Mouse (Mus musculus) forebrain, embryonic 14.5 days (tissue): ENCODE data around the gene Spata31d1b. TPM values are rescaled to one million over a fixed set of nuclear protein-coding genes. Genes with fewer than 3 reads are reported as not detected.
"Not testable (repeated sequence)": the region's sequence is repeated elsewhere in the genome, so short reads cannot be mapped to it uniquely, and the experiment has no call there.

ENCODE experiments used
- ATAC-seq: fragments of 200-750 bp; cut with Nextera tagmentation; 2 replicates; pipeline ENCODE4 v1.8.0; 2017; ENCODE audit warnings: mild to moderate bottlenecking, moderate library complexity
- DNase-seq: peaks from one replicate; pipeline ENCODE4 v3.0.0-alpha.2; 2015; ENCODE audit warnings: low spot score
- H3K27ac ChIP-seq: fragments of 300-500 bp; sonication (generic); 2 replicates; pipeline ENCODE4 v1.5.1; 2014; ENCODE audit warnings: low read depth, mild to moderate bottlenecking, control low read depth, low read length, moderate library complexity
- H3K27me3 ChIP-seq: fragments of 300-500 bp; sonication (generic); replicated peaks from 2 replicates; pipeline ENCODE4 v1.6.1; 2014; ENCODE audit warnings: low read length, control low read depth, mixed read lengths; ENCODE audit not compliant: control insufficient read depth, insufficient read depth
- H3K36me3 ChIP-seq: fragments of 300-500 bp; sonication (generic); 2 replicates; pipeline ENCODE4 v1.6.1; 2014; ENCODE audit warnings: low read length, control low read depth; ENCODE audit not compliant: control insufficient read depth, insufficient read depth
- H3K4me1 ChIP-seq: fragments of 300-500 bp; sonication (generic); 2 replicates; pipeline ENCODE4 v1.6.1; 2014; ENCODE audit warnings: antibody characterized with exemption, low read length, control low read depth; ENCODE audit not compliant: control insufficient read depth, insufficient read depth
- H3K4me2 ChIP-seq: fragments of 300-500 bp; sonication (generic); 2 replicates; pipeline ENCODE4 v1.6.1; 2014; ENCODE audit warnings: mild to moderate bottlenecking, control low read depth, low read length
- H3K4me3 ChIP-seq: fragments of 300-500 bp; sonication (generic); 2 replicates; pipeline ENCODE4 v1.5.1; 2014; ENCODE audit warnings: low read depth, low read length, control low read depth
- H3K9ac ChIP-seq: fragments of 300-500 bp; sonication (generic); 2 replicates; pipeline ENCODE4 v1.6.1; 2014; ENCODE audit warnings: mild to moderate bottlenecking, low read length, control low read depth, moderate library complexity
- H3K9me3 ChIP-seq: fragments of 300-500 bp; sonication (generic); replicated peaks from 2 replicates; pipeline ENCODE4 v1.6.1; 2016; ENCODE audit warnings: low read length, control low read depth, mixed read lengths; ENCODE audit not compliant: control insufficient read depth
- WGBS: fragments of 180-500 bp; shearing (Covaris S2); extraction: QIAGEN DNeasy Blood & Tissue Kit; methylation state at CpG from one replicate; pipeline ENCODE4 v1.1.7; 2014; 5-methylcytosine and 5-hydroxymethylcytosine counted together
- polyA plus RNA-seq: library from polyadenylated mRNA; unstranded; fragments of >200 nt; fragmentation: Nextera tagmentation; extraction: Ambion mirVana; gene quantifications from 2 replicates; pipeline ENCODE4 v1.2.1, GENCODE M21; 2014

The Spata31d1b gene
- not detected in 2 replicates for polyA plus RNA-seq

DNA sequence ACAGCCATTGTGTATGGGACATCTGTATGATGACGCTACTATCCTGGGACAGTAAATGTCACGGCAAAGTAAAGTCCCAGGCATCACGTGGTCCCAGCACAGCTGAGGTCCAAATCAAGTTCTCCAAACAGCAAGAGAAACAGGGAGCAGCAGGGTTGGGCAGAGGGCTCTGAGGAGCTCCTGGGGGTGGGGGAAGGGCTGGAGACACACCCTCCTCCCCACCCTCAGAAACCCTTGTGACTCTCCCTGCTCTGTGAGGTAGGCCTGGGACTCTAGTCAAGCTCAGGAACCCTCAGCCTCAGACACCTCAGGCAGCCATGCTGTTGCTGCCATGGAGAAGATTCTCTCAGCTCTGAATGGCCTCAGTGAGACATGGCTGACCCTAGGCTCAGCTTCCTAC, at the start of gene Spata31d1b:
Gene Spata31d1b, plus strand, starts transcription at position 301 of the 400 bp plus-strand sequence.
- not testable (repeated sequence) for H3K4me3 ChIP-seq, H3K27ac ChIP-seq, H3K9me3 ChIP-seq, ATAC-seq, H3K4me1 ChIP-seq, H3K9ac ChIP-seq, H3K36me3 ChIP-seq, H3K4me2 ChIP-seq, DNase-seq, H3K27me3 ChIP-seq
- 76% methylated on average over 3 of the region's 3 CpGs for WGBS

DNA sequence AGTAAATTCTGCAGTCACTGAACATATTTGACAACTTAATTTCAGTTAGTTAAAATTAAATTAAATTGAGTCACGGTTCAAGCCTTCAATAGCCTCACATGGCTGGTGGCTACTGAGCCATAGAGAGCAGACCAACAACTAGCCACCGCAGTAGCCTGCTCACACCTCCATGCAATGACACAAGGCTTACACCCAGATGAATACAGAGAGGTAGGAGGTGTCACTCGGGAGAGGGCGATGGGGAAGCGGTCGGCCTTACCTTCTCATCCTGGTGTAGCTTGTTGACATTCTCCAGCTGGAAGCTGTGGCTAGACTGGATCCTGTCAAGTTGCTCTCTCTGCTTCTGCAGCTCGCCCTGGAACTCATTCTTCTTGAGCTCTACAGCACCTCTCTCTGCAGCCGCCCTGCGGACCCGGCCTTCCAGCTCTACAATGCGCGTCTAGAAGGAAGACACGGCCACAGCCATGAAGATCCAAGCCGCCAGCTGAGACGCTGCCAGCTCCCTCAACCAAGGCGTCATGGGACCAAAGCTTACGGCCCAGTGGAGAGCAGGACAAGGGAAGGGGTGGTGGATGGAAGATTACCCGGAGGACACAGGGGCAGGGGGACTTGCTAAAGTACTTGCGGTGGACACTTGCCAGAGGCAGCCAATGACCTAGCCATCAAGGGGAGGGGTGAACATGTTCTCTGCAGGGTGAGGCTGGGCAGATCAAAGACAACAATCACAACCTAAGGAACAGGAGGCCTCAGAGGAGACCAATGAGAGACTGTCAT, 48.0 kb upstream of the Spata31d1b start:
- WGBS: 95% methylated on average over 19 of the region's 19 CpGs
- Histone ChIP-seq H3K4me2 (no peak overlapping the region), H3K4me3 (no peak overlapping the region), H3K9ac (no peak overlapping the region), H3K27ac (no peak overlapping the region), H3K4me1 (no peaks in the 10 kb centered on the region), H3K9me3 (no peaks in the 10 kb centered on the region), H3K27me3 (no peaks in the 10 kb centered on the region), H3K36me3 (peaks cover 59% of the 10 kb centered on the region)
- no peak for DNase-seq
- ATAC-seq: no peak

DNA sequence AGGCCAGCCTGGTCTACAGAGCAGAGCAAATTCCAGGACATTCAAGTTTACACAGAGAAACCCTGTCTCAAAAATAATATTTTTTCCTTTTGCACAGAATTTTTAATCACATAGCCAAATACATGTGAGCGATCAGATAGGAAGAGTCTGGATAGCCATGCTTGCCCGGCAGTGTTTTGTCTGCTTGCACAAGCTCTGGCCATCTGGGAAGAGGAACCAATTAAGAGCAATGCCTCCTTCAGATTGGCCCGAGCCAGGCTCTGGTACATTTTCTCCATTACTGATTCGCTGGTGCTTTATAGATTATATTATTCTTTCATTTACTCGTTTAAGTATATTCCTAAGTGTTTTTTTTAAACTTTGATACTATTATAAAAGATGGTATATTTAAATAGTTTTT, 44.3 kb upstream of the Spata31d1b start:
- no peaks in the 10 kb centered on the region for H3K27me3 ChIP-seq
- H3K36me3 ChIP-seq: peaks cover 35% of the 10 kb centered on the region
- 88% methylated on average over 5 of the region's 5 CpGs for WGBS
- no peak overlapping the region for H3K9ac ChIP-seq
- no peak overlapping the region for H3K27ac ChIP-seq
- no peaks in the 10 kb centered on the region; the same call in 1 of the 2 replicates for H3K4me1 ChIP-seq
- no peak overlapping the region for H3K4me3 ChIP-seq
- ATAC-seq (no peak; the same call in 1 of the 2 replicates), DNase-seq (no peak)
- no peaks in the 10 kb centered on the region for H3K9me3 ChIP-seq
- H3K4me2 ChIP-seq: no peak overlapping the region

DNA sequence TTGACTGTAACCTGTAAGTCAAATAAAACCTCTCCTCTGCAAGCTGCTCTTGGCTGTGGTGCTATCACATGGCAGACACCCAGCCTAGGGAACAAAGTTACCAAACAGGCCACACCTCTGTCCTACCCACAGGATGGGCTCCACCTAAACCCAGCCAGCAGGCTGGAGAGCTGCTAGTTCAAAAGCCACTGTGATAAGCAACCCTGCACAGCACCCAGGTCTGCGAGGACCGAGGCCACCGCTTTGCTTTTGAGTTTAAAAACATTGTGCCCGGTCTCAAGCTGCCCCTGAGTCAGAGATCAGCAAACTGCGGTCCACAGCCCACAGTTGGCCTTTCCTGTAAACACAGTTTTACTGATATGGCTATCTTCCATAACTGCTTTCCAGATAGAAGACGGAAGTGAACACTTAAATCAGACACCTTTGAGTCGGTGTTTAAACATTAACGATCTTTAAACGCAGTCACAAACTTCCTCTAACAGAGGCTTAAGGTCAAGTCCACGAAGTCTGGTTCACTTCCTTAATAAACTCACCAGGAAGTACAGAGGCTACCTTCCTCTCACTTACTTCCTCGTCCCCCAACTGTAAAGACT, 43.5 kb upstream of the Spata31d1b start:
- Histone ChIP-seq H3K27ac (no peak overlapping the region), H3K4me1 (peaks cover 3% of the 10 kb centered on the region), H3K27me3 (no peaks in the 10 kb centered on the region), H3K4me3 (no peak overlapping the region), H3K9me3 (no peaks in the 10 kb centered on the region), H3K9ac (no peak overlapping the region), H3K4me2 (no peak overlapping the region), H3K36me3 (peaks cover 29% of the 10 kb centered on the region)
- 87% methylated on average over 11 of the region's 11 CpGs for WGBS
- ATAC-seq: no peak
- no peak for DNase-seq

GRCm38 (mm10) chr13:59669946-59670345, 42.1 kb upstream of the Spata31d1b start:
- Histone ChIP-seq H3K4me1 (peaks cover 5% of the 10 kb centered on the region), H3K4me2 (no peak overlapping the region), H3K4me3 (no peak overlapping the region), H3K27ac (no peak overlapping the region), H3K36me3 (peaks cover 15% of the 10 kb centered on the region), H3K9me3 (no peaks in the 10 kb centered on the region), H3K9ac (no peak overlapping the region), H3K27me3 (no peaks in the 10 kb centered on the region)
- WGBS: 82% methylated on average over 10 of the region's 10 CpGs
- no peak for DNase-seq
- no peak for ATAC-seq

- Histone ChIP-seq H3K36me3 (peaks cover 8% of the 10 kb centered on the region; the same call in 1 of the 2 replicates), H3K4me1 (peaks cover 5% of the 10 kb centered on the region), H3K27ac (no peak overlapping the region), H3K27me3 (no peaks in the 10 kb centered on the region), H3K9ac (no peak overlapping the region), H3K4me2 (no peak overlapping the region), H3K9me3 (no peaks in the 10 kb centered on the region), H3K4me3 (no peak overlapping the region)
- WGBS: 56% methylated on average over 2 of the region's 2 CpGs
- no peak for ATAC-seq
- peak; percentile 36 for DNase-seq
Observed at GRCm38 (mm10) chr13:59671521-59671920, 40.6 kb upstream of the Spata31d1b start.

DNA sequence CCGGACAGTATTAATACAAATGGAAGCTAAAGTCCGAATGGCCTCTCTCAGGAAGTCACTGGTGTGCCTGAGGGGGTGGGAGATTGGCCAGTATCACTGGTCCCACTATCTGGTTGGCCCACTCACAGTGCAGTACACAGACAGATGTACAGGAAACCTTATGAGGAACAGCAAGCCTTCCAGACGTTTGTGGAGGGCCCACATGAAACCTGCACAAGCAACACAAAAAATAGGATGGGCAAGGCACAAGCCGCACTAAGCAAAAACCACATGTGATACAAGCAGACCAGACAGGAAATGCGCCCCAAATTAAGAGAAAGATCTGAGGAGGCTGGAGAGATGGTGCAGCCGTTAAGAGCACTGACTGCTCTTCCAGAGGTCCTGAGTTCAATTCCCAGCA, 39.8 kb upstream of the Spata31d1b start:
- Histone ChIP-seq H3K4me1 (peaks cover 5% of the 10 kb centered on the region), H3K36me3 (0 out of 2 replicates have a peak, but pooled peaks cover 2% of the 10 kb centered on the region), H3K27me3 (no peaks in the 10 kb centered on the region), H3K27ac (peak overlapping the region; percentile 2; the same call in 1 of the 2 replicates), H3K4me3 (no peak overlapping the region), H3K4me2 (no peak overlapping the region), H3K9ac (no peak overlapping the region), H3K9me3 (no peaks in the 10 kb centered on the region)
- no peak for ATAC-seq
- DNase-seq: no peak
- WGBS: 82% methylated on average over 6 of the region's 6 CpGs

DNA sequence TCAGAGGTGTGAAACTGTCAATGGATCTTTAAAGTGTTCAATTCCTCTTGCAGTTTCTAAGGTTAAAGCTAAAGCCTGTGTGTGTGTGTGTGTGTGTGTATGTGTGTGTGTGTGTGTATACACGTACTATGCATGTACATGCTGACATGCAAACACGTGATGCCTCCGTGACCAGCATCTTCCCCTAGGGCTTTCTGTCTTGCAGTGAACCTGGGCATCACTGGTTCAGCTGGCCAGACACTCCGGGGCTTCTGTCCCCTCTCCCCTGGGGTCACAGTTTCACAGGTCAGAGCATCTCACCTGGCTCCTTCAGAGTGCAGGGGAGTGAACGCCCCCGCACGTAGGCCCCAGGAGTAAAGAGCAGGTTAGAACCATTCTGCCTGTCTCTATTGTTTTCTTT, 38.5 kb upstream of the Spata31d1b start:
- peak; percentile 26 for DNase-seq
- no peak for ATAC-seq
- peak overlapping the region; percentile 81 for H3K4me3 ChIP-seq
- 14% methylated on average over 7 of the region's 7 CpGs for WGBS
- no peak overlapping the region for H3K27ac ChIP-seq
- H3K4me2 ChIP-seq: peak overlapping the region; percentile 74
- H3K4me1 ChIP-seq: peaks cover 5% of the 10 kb centered on the region
- no peaks in the 10 kb centered on the region for H3K9me3 ChIP-seq
- H3K27me3 ChIP-seq: no peaks in the 10 kb centered on the region
- H3K36me3 ChIP-seq: no peaks in the 10 kb centered on the region
- H3K9ac ChIP-seq: peak overlapping the region; percentile 90

- Histone ChIP-seq H3K27me3 (no peaks in the 10 kb centered on the region), H3K36me3 (no peaks in the 10 kb centered on the region), H3K4me2 (peak overlapping the region; percentile 74), H3K9me3 (no peaks in the 10 kb centered on the region), H3K9ac (peak overlapping the region; percentile 90), H3K4me1 (peaks cover 5% of the 10 kb centered on the region), H3K27ac (peak overlapping the region; percentile 87), H3K4me3 (peak overlapping the region; percentile 81)
- DNase-seq (peak; percentile 80), ATAC-seq (peak; percentile 25; the same call in 1 of the 2 replicates)
- 2% methylated on average over 3 of the region's 3 CpGs for WGBS
Observed at GRCm38 (mm10) chr13:59674215-59674614, 37.9 kb upstream of the Spata31d1b start.
